Mouse (Mus musculus) intestine, postnatal 0 days (tissue): ENCODE measurements at regions not wholly inside any gene's neighbourhood (a gene's known extent, or its start where the extent isn't known, plus 50 kb on each side); places are given as distances from the start of the nearest gene placed in this dataset.

Experiments
- ATAC-seq: fragments of 200-750 bp; cut with Nextera tagmentation; 2 replicates; pipeline ENCODE4 v1.8.0; 2017; ENCODE audit warnings: mild to moderate bottlenecking, moderate TSS enrichment, moderate library complexity
- H3K27ac ChIP-seq: fragments of 300-500 bp; sonication (generic); 2 replicates; pipeline ENCODE4 v1.5.1; 2014; ENCODE audit warnings: mild to moderate bottlenecking, low read depth, low read length, moderate library complexity
- H3K27me3 ChIP-seq: fragments of 300-500 bp; sonication (generic); replicated peaks from 2 replicates; pipeline ENCODE4 v1.6.1; 2014; ENCODE audit warnings: low read length, mixed read lengths; ENCODE audit not compliant: control insufficient read depth, insufficient read depth
- H3K36me3 ChIP-seq: fragments of 300-500 bp; sonication (generic); 2 replicates; pipeline ENCODE4 v1.6.1; 2014; ENCODE audit warnings: mild to moderate bottlenecking, moderate library complexity; ENCODE audit not compliant: control insufficient read depth, insufficient read depth
- H3K4me1 ChIP-seq: fragments of 300-500 bp; sonication (generic); replicated peaks from 2 replicates; pipeline ENCODE4 v1.6.1; 2014; ENCODE audit warnings: antibody characterized with exemption, low read length, mixed read lengths; ENCODE audit not compliant: control insufficient read depth, insufficient read depth
- H3K4me2 ChIP-seq: fragments of 300-500 bp; sonication (generic); replicated peaks from 2 replicates; pipeline ENCODE4 v1.6.1; 2014; ENCODE audit warnings: low read depth, mild to moderate bottlenecking, moderate library complexity
- H3K4me3 ChIP-seq: fragments of 300-500 bp; sonication (generic); 2 replicates; pipeline ENCODE4 v1.5.1; 2014; ENCODE audit warnings: low read depth, low read length
- H3K9ac ChIP-seq: fragments of 300-500 bp; sonication (generic); 2 replicates; pipeline ENCODE4 v1.6.1; 2014; ENCODE audit warnings: mild to moderate bottlenecking, low read depth, low read length
- H3K9me3 ChIP-seq: fragments of 300-500 bp; sonication (generic); 2 replicates; pipeline ENCODE4 v1.6.1; 2016; ENCODE audit warnings: mixed run types; ENCODE audit not compliant: control insufficient read depth
- CTCF ChIP-seq: sonication (generic); IDR thresholded peaks from 2 replicates; pipeline ENCODE4 v1.5.1; 2016; ENCODE audit warnings: low read depth, mild to moderate bottlenecking, control low read depth, antibody characterized with exemption, moderate library complexity
- WGBS: fragments of 180-500 bp; shearing (Covaris S2); extraction: QIAGEN DNeasy Blood & Tissue Kit; methylation state at CpG from one replicate; pipeline ENCODE4 v1.1.7; 2014; 5-methylcytosine and 5-hydroxymethylcytosine counted together

GRCm38 (mm10) chr1:77823801-77824687, 309.2 kb upstream of the Epha4 start:
- TF ChIP-seq CTCF, result no peak
- no peak for ATAC-seq
- no peaks in the 10 kb centered on the region for H3K9me3 ChIP-seq
- H3K27ac ChIP-seq, result no peak overlapping the region
- H3K4me2 ChIP-seq, result no peak overlapping the region
- H3K27me3 ChIP-seq, result no peaks in the 10 kb centered on the region
- H3K4me1 ChIP-seq, result no peaks in the 10 kb centered on the region
- no peak overlapping the region for H3K4me3 ChIP-seq
- no peak overlapping the region for H3K9ac ChIP-seq
- no peaks in the 10 kb centered on the region for H3K36me3 ChIP-seq
- 41% methylated on average over 10 of the region's 10 CpGs for WGBS

- Histone ChIP-seq H3K4me2 (no peak overlapping the region), H3K36me3 (no peaks in the 10 kb centered on the region), H3K9ac (no peak overlapping the region), H3K4me1 (no peaks in the 10 kb centered on the region), H3K27me3 (no peaks in the 10 kb centered on the region), H3K4me3 (no peak overlapping the region), H3K9me3 (no peaks in the 10 kb centered on the region), H3K27ac (no peak overlapping the region)
- no peak for TF ChIP-seq CTCF
- 70% methylated on average over 2 of the region's 2 CpGs for WGBS
- no peak for ATAC-seq
These were observed 305.2 kb upstream of the Epha4 start for GRCm38 (mm10) chr1:77820101-77820500.

- Histone ChIP-seq H3K9ac (no peak overlapping the region), H3K36me3 (no peaks in the 10 kb centered on the region), H3K4me3 (no peak overlapping the region), H3K27me3 (no peaks in the 10 kb centered on the region), H3K4me2 (no peak overlapping the region), H3K9me3 (no peaks in the 10 kb centered on the region), H3K27ac (no peak overlapping the region), H3K4me1 (no peaks in the 10 kb centered on the region)
- 88% methylated on average over 4 of the region's 4 CpGs for WGBS
- ATAC-seq, result no peak
- no peak for TF ChIP-seq CTCF
These were observed 300.6 kb upstream of the Epha4 start for GRCm38 (mm10) chr1:77815451-77815850.

- no peak for ATAC-seq
- H3K36me3 ChIP-seq, result no peaks in the 10 kb centered on the region
- TF ChIP-seq CTCF, result no peak
These were observed 296.7 kb upstream of the Epha4 start for GRCm38 (mm10) chr1:77811573-77811972.

GRCm38 (mm10) chr1:77790974-77791373, 276.1 kb upstream of the Epha4 start:
- no peak for ATAC-seq
- Histone ChIP-seq H3K9ac (no peak overlapping the region), H3K4me2 (no peak overlapping the region), H3K36me3 (no peaks in the 10 kb centered on the region), H3K27ac (no peak overlapping the region), H3K27me3 (no peaks in the 10 kb centered on the region), H3K4me3 (no peak overlapping the region), H3K9me3 (no peaks in the 10 kb centered on the region), H3K4me1 (no peaks in the 10 kb centered on the region)
- 69% methylated on average over 6 of the region's 6 CpGs for WGBS
- no peak for TF ChIP-seq CTCF

More at GRCm38 (mm10) chr1:77811573-77811972, 296.7 kb upstream of the Epha4 start:
- Histone ChIP-seq H3K4me1 (no peaks in the 10 kb centered on the region), H3K4me2 (no peak overlapping the region), H3K9ac (no peak overlapping the region), H3K4me3 (no peak overlapping the region), H3K9me3 (no peaks in the 10 kb centered on the region), H3K27ac (no peak overlapping the region), H3K27me3 (no peaks in the 10 kb centered on the region)

GRCm38 (mm10) chr1:77754326-77754725, 239.4 kb upstream of the Epha4 start:
- H3K4me3 ChIP-seq, result no peak overlapping the region
- no peaks in the 10 kb centered on the region for H3K9me3 ChIP-seq
- TF ChIP-seq CTCF, result no peak
- WGBS, result 85% methylated on average over 3 of the region's 3 CpGs
- no peak overlapping the region for H3K9ac ChIP-seq
- H3K4me2 ChIP-seq, result no peak overlapping the region
- H3K36me3 ChIP-seq, result no peaks in the 10 kb centered on the region
- no peaks in the 10 kb centered on the region for H3K4me1 ChIP-seq
- no peak overlapping the region for H3K27ac ChIP-seq
- H3K27me3 ChIP-seq, result no peaks in the 10 kb centered on the region
- no peak for ATAC-seq
